Mouse (Mus musculus): ENCODE results near the gene Acads.

- no peak for TF ChIP-seq CTCF (IDR thresholded peaks at IDR 0.05; ENCODE audit: extremely low read depth, insufficient read depth, insufficient read length, insufficient replicate concordance)
- no peak for TF ChIP-seq POLR2A (IDR thresholded peaks at IDR 0.05; ENCODE audit: low read depth, low read length)
Observed at GRCm38 (mm10) chr5:115133358-115134066, 14.4 kb upstream of the Acads start.
